Mouse (Mus musculus) gastrocnemius, postnatal 25 days (tissue): ENCODE data around the gene Fmnl2. TPM values are rescaled to one million over a fixed set of nuclear protein-coding genes. Genes with fewer than 3 reads are reported as not detected.

Experiments used
- DNase-seq: peaks from one replicate; pipeline ENCODE4 v3.0.0; 2022
- total RNA-seq, 2 experiments: library from RNA; stranded (reverse); gene quantifications; 1 replicate in 1 of 2; 2 replicates in 1 of 2; pipeline ENCODE4 v1.2.3; 2021

Gene Fmnl2
- total RNA-seq, 2 experiments from 2014 or later = 6.2 to 6.8 TPM

GRCm38 (mm10) chr2:52957771-52958534 is 100.3 kb downstream of the Fmnl2 start:
- DNase-seq = no peak

GRCm38 (mm10) chr2:52958535-52959290 is 101.1 kb downstream of the Fmnl2 start:
- peak; percentile 49 for DNase-seq

- DNase-seq = no peak
Measured at GRCm38 (mm10) chr2:52959291-52959621, 101.6 kb downstream of the Fmnl2 start.

- DNase-seq = no peak
Measured at GRCm38 (mm10) chr2:52959982-52960381, 102.3 kb downstream of the Fmnl2 start.

- no peak for DNase-seq
Measured at GRCm38 (mm10) chr2:52960697-52961096, 103.0 kb downstream of the Fmnl2 start.

- no peak for DNase-seq
Measured at GRCm38 (mm10) chr2:52963439-52963838, 105.8 kb downstream of the Fmnl2 start.

- no peak for DNase-seq
Measured at GRCm38 (mm10) chr2:52964386-52964928, 106.8 kb downstream of the Fmnl2 start.

GRCm38 (mm10) chr2:52966227-52966626 is 108.6 kb downstream of the Fmnl2 start:
- DNase-seq = no peak

GRCm38 (mm10) chr2:52966820-52967460 is 109.3 kb downstream of the Fmnl2 start:
- no peak for DNase-seq

- DNase-seq = no peak
Measured at GRCm38 (mm10) chr2:52967461-52967823, 109.8 kb downstream of the Fmnl2 start.

GRCm38 (mm10) chr2:52968884-52969283 is 111.2 kb downstream of the Fmnl2 start:
- DNase-seq = no peak

GRCm38 (mm10) chr2:52974056-52974455 is 116.4 kb downstream of the Fmnl2 start:
- no peak for DNase-seq

- DNase-seq = no peak
Measured at GRCm38 (mm10) chr2:52974776-52975175, 117.1 kb downstream of the Fmnl2 start.

- no peak for DNase-seq
Measured at GRCm38 (mm10) chr2:52977921-52978675, 120.4 kb downstream of the Fmnl2 start.

- no peak for DNase-seq
Measured at GRCm38 (mm10) chr2:52978796-52979195, 121.1 kb downstream of the Fmnl2 start.

- no peak for DNase-seq
Measured at GRCm38 (mm10) chr2:52979280-52979763, 121.7 kb downstream of the Fmnl2 start.

- no peak for DNase-seq
Measured at GRCm38 (mm10) chr2:52981126-52981525, 123.5 kb downstream of the Fmnl2 start.

GRCm38 (mm10) chr2:52981595-52981994 is 123.9 kb downstream of the Fmnl2 start:
- no peak for DNase-seq

GRCm38 (mm10) chr2:52982502-52982901 is 124.8 kb downstream of the Fmnl2 start:
- no peak for DNase-seq

GRCm38 (mm10) chr2:52984556-52984955 is 126.9 kb downstream of the Fmnl2 start:
- no peak for DNase-seq

GRCm38 (mm10) chr2:52985167-52985566 is 127.5 kb downstream of the Fmnl2 start:
- peak; percentile 48 for DNase-seq

GRCm38 (mm10) chr2:52986354-52986753 is 128.7 kb downstream of the Fmnl2 start:
- no peak for DNase-seq
